Comparison of ENCODE assay signal across 10 mouse cellular contexts in genomic region chr11:53758791-53759351, GRCm38 (mm10). TPM values are rescaled to one million over a fixed set of nuclear protein-coding genes. Genes with fewer than 3 reads are reported as not detected.
DNase-seq lines count a peak whose midpoint lies in the region; ATAC-seq lines count a peak whose summit lies in the region.
"Had no signal": no experiment of that assay in that cellular context is flagged by ENCODE, and none has a peak within 500 bp of the region (broad histone marks: within the 10 kb centered on the region; RNA-seq: fewer than 3 reads in every experiment).

No protein-coding gene starts in this region.

- WGBS in heart, embryonic 14.5 days: 42% methylated on average over 6 of the region's 6 CpGs
- WGBS in hindbrain, embryonic 10.5 days: 44% methylated on average over 6 of the region's 6 CpGs

- H3K4me3 ChIP-seq in heart, embryonic 14.5 days (ENCODE audit: control insufficient read depth in 1 of 2, insufficient read depth in 1 of 2, low read depth in 1 of 2, low read length in 2 of 2): no peak overlapping the region
- no peak overlapping the region for H3K4me3 ChIP-seq in hindbrain, embryonic 10.5 days
- H3K4me3 ChIP-seq: neural tube, embryonic 12.5 days had no signal

- peak overlapping the region; percentile 41; the same call in 1 of the 2 replicates for H3K9ac ChIP-seq in heart, embryonic 14.5 days (ENCODE audit: low read length)
- H3K9ac ChIP-seq: neural tube, embryonic 12.5 days had no signal

- peaks cover 41 to 49% of the 10 kb centered on the region in 2 experiments for H3K4me1 ChIP-seq in heart, embryonic 14.5 days (ENCODE audit: control insufficient read depth in 2 of 2, insufficient read depth in 2 of 2, low read length in 2 of 2)
- H3K4me1 ChIP-seq in hindbrain, embryonic 10.5 days (replicated peaks): peaks cover 36% of the 10 kb centered on the region

- no peaks in the 10 kb centered on the region for H3K9me3 ChIP-seq in heart, embryonic 14.5 days (ENCODE audit: control insufficient read depth, low read length)
- no peaks in the 10 kb centered on the region for H3K9me3 ChIP-seq in hindbrain, embryonic 10.5 days
- H3K9me3 ChIP-seq: neural tube, embryonic 12.5 days had no signal

- H3K27me3 ChIP-seq in heart, embryonic 14.5 days (ENCODE audit: control insufficient read depth, insufficient read depth, low read length): no peaks in the 10 kb centered on the region
- peaks cover 58% of the 10 kb centered on the region for H3K27me3 ChIP-seq in hindbrain, embryonic 10.5 days (ENCODE audit: insufficient read depth, poor library complexity, severe bottlenecking)

- DNase-seq in heart, adult 11 months: peak; percentile 97
- DNase-seq in heart, adult 8-10 months (ENCODE audit: low spot score): no peak
- DNase-seq in ES-CJ7 (ENCODE audit: low read depth, low spot score): peak; percentile 79
- DNase-seq in naive thymus-derived CD4-positive, alpha-beta T cell, adult 2 months (ENCODE audit: low read depth): peak; percentile 54
- no peak for DNase-seq in T-cell, adult 2 months (ENCODE audit: low spot score)
- no peak for DNase-seq in hindbrain, embryonic 10.5 days (ENCODE audit: low spot score)
- DNase-seq in cerebellum, postnatal 4 days (ENCODE audit: low spot score in 2 of 2): no peak

- H3K36me3 ChIP-seq in heart, embryonic 14.5 days (ENCODE audit: control insufficient read depth, insufficient read depth, low read length): no peaks in the 10 kb centered on the region
- no peaks in the 10 kb centered on the region for H3K36me3 ChIP-seq in hindbrain, embryonic 10.5 days
- H3K36me3 ChIP-seq: neural tube, embryonic 12.5 days had no signal

- 0 out of 2 replicates have a peak overlapping the region, but pooled peaks have one; percentile 37 for H3K4me2 ChIP-seq in heart, embryonic 14.5 days (ENCODE audit: low read length)

- peak overlapping the region in 1 of 2 experiments; percentile 46; a peak in 2 of 4 replicates for H3K27ac ChIP-seq in heart, embryonic 14.5 days (replicated peaks in 1 of 2; ENCODE audit: control insufficient read depth in 1 of 2, insufficient read depth in 1 of 2, low read depth in 2 of 2, low read length in 2 of 2)
- H3K27ac ChIP-seq in hindbrain, embryonic 10.5 days: no peak overlapping the region
- H3K27ac ChIP-seq: neural tube, embryonic 12.5 days had no signal

- no peak for ATAC-seq in heart, embryonic 14.5 days (ENCODE audit: insufficient number of reproducible peaks, insufficient read depth, low FRiP score, low read depth)

RNA-seq across cellular contexts. Expression of gene Irf1, which starts 10.9 kb away (rescaled TPM):
- total RNA-seq in heart, adult 8-10 months (2022): 10 to 100 TPM; 15.7 to 20.1 (median 17.2) TPM
- 9.3 and 10.8 TPM in 2 replicates for polyA plus RNA-seq in heart, embryonic 14.5 days (2014; fragmentation: Nextera tagmentation; extraction: Ambion mirVana)
- polyA plus RNA-seq in hindbrain, embryonic 10.5 days (2016; fragmentation: Nextera tagmentation; extraction: Ambion mirVana): 3.6 and 4.2 TPM in 2 replicates

RNA-seq across cellular contexts. Expression of gene Gm17334, which starts 14.1 kb away (rescaled TPM):
- under 1 TPM; 0.40 to 0.60 (median 0.45) TPM for total RNA-seq in heart, adult 8-10 months (2022)
- not detected in 2 replicates for polyA plus RNA-seq in heart, embryonic 14.5 days (2014; fragmentation: Nextera tagmentation; extraction: Ambion mirVana)
- not detected in 2 replicates for polyA plus RNA-seq in hindbrain, embryonic 10.5 days (2016; fragmentation: Nextera tagmentation; extraction: Ambion mirVana)
- polyA plus RNA-seq: neural tube, embryonic 12.5 days had no signal

RNA-seq across cellular contexts. Expression of gene Il5, which starts 38.3 kb away (rescaled TPM):
- under 1 TPM in 1 of 4 experiments, not detected in 3; 0.16 TPM for total RNA-seq in heart, adult 8-10 months (2022)
- polyA plus RNA-seq in heart, embryonic 14.5 days (2014; fragmentation: Nextera tagmentation; extraction: Ambion mirVana): not detected in 2 replicates
- polyA plus RNA-seq in hindbrain, embryonic 10.5 days (2016; fragmentation: Nextera tagmentation; extraction: Ambion mirVana): not detected in 2 replicates
- total RNA-seq: hematopoietic stem cell, adult 5-6 weeks had no signal
- polyA plus RNA-seq: neural tube, embryonic 12.5 days had no signal

RNA-seq across cellular contexts. Expression of gene Rad50, which starts 51.8 kb away (rescaled TPM):
- total RNA-seq in heart, adult 8-10 months (2022): 1 to 10 TPM; 6.4 to 9.5 (median 7.3) TPM
- polyA plus RNA-seq in heart, embryonic 14.5 days (2014; fragmentation: Nextera tagmentation; extraction: Ambion mirVana): 18.2 and 19.7 TPM in 2 replicates
- polyA plus RNA-seq in hindbrain, embryonic 10.5 days (2016; fragmentation: Nextera tagmentation; extraction: Ambion mirVana): 13.7 and 21.9 TPM in 2 replicates

Comparison
In these comparisons a context has a peak if more than half of its experiments do, and no peak if none do; other contexts are left out.
1. DNase-seq: peak in heart, adult 11 months (single experiment), ES-CJ7 (single experiment) and naive thymus-derived CD4-positive, alpha-beta T cell, adult 2 months (single experiment); none in heart, adult 8-10 months (single experiment), T-cell, adult 2 months (single experiment), hindbrain, embryonic 10.5 days (single experiment) and cerebellum, postnatal 4 days (0 of 2).